Comparison of ENCODE assay signal across 19 mouse cellular contexts in the genomic region with DNA sequence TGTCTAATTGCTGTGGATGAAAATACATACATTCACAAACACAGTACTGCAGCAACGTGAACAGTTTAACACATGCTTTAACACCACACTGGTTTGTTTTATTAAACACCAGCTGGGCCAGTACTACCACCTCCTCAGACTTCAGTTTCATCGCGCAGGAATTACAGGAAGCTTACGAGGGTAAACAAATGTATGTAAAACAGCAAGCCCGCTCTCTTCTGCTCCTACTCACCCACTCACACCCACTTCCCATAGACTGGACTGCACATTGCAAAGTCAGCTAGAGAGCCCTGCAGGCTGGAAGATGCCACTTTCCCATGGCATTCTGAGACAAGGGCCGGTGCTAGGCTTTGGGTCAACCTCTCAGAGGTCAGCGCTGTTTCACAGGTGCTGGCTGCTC. TPM values are rescaled to one million over a fixed set of nuclear protein-coding genes. Genes with fewer than 3 reads are reported as not detected.
DNase-seq lines count a peak whose midpoint lies in the region; ATAC-seq and TF ChIP-seq lines count a peak whose summit lies in the region.
"Had no signal": no experiment of that assay in that cellular context is flagged by ENCODE, and none has a peak within 500 bp of the region (broad histone marks: within the 10 kb centered on the region; RNA-seq: fewer than 3 reads in every experiment).

No protein-coding gene starts in this region.

- 0 out of 2 replicates have a peak, but pooled peaks have one; percentile 20 for ATAC-seq in forebrain, postnatal 0 days
- no peak for ATAC-seq in forebrain, embryonic 11.5 days (replicated peaks; ENCODE audit: low FRiP score)
- ATAC-seq in lung, embryonic 14.5 days (ENCODE audit: insufficient read depth) = no peak
- peak; percentile 41 for ATAC-seq in activated CD4-positive, CD25-positive, alpha-beta regulatory T cell, adult 4 months
- 0 out of 2 replicates have a peak, but pooled peaks have one; percentile 14 for ATAC-seq in monocyte, adult 5-6 weeks (replicated peaks; ENCODE audit: insufficient number of reproducible peaks, low FRiP score, low TSS enrichment, poor library complexity, severe bottlenecking)
- ATAC-seq: intestine, postnatal 0 days; lung, postnatal 0 days had no signal

- no peak overlapping the region for H3K27ac ChIP-seq in forebrain, postnatal 0 days (ENCODE audit: low read depth, low read length)
- H3K27ac ChIP-seq in forebrain, embryonic 11.5 days (ENCODE audit: low read depth, low read length) = no peak overlapping the region
- H3K27ac ChIP-seq in lung, embryonic 14.5 days (ENCODE audit: low read depth) = no peak overlapping the region
- H3K27ac ChIP-seq: heart, embryonic 13.5 days; hindbrain, embryonic 12.5 days; limb, embryonic 12.5 days; midbrain, embryonic 10.5 days had no signal

- 66% methylated on average over 7 of the region's 7 CpGs for WGBS in forebrain, postnatal 0 days
- 91% methylated on average over 7 of the region's 7 CpGs for WGBS in forebrain, embryonic 11.5 days
- 58% methylated on average over 7 of the region's 7 CpGs for WGBS in lung, embryonic 14.5 days

- no peaks in the 10 kb centered on the region for H3K27me3 ChIP-seq in forebrain, postnatal 0 days (ENCODE audit: insufficient read depth, low read length)
- H3K27me3 ChIP-seq in forebrain, embryonic 11.5 days (ENCODE audit: control insufficient read depth, insufficient read depth, low read length) = no peaks in the 10 kb centered on the region
- H3K27me3 ChIP-seq in lung, embryonic 14.5 days (ENCODE audit: insufficient read depth, low read length) = no peaks in the 10 kb centered on the region
- H3K27me3 ChIP-seq: heart, embryonic 13.5 days; hindbrain, embryonic 12.5 days; limb, embryonic 12.5 days had no signal

- no peaks in the 10 kb centered on the region for H3K9me3 ChIP-seq in forebrain, postnatal 0 days (ENCODE audit: low read length)
- no peaks in the 10 kb centered on the region for H3K9me3 ChIP-seq in forebrain, embryonic 11.5 days (ENCODE audit: control insufficient read depth, low read length)
- no peaks in the 10 kb centered on the region for H3K9me3 ChIP-seq in lung, embryonic 14.5 days (ENCODE audit: low read depth, low read length)
- H3K9me3 ChIP-seq: heart, embryonic 13.5 days; hindbrain, embryonic 12.5 days; limb, embryonic 12.5 days; midbrain, embryonic 10.5 days had no signal

- H3K4me1 ChIP-seq in forebrain, postnatal 0 days (ENCODE audit: insufficient read depth) = no peaks in the 10 kb centered on the region
- H3K4me1 ChIP-seq in forebrain, embryonic 11.5 days (replicated peaks; ENCODE audit: control insufficient read depth, insufficient read depth, low read length) = no peaks in the 10 kb centered on the region
- H3K4me1 ChIP-seq in lung, embryonic 14.5 days (ENCODE audit: insufficient read depth) = no peaks in the 10 kb centered on the region
- H3K4me1 ChIP-seq: hindbrain, embryonic 12.5 days; midbrain, embryonic 10.5 days had no signal

- no peak for TF ChIP-seq CTCF in forebrain, postnatal 0 days (IDR thresholded peaks at IDR 0.05; ENCODE audit: low read depth)
- TF ChIP-seq CTCF in lung, embryonic 14.5 days (IDR thresholded peaks at IDR 0.05; ENCODE audit: low read depth) = no peak

- no peak for DNase-seq in forebrain, postnatal 0 days
- DNase-seq in forebrain, embryonic 11.5 days (ENCODE audit: low spot score) = no peak
- peak; percentile 7 for DNase-seq in lung, embryonic 14.5 days
- no peak for DNase-seq in lung, adult 18-20 months
- no peak for DNase-seq in natural killer cell, adult 2 months (ENCODE audit: low spot score in 2 of 2)
- DNase-seq in thymus, postnatal 25 days = no peak
- DNase-seq: adrenal gland, postnatal 14 days; cerebellum, adult 11-12 months; gastrocnemius, postnatal 36 days; kidney, postnatal 14 days had no signal

- H3K36me3 ChIP-seq in forebrain, postnatal 0 days (ENCODE audit: insufficient read depth) = no peaks in the 10 kb centered on the region
- H3K36me3 ChIP-seq in forebrain, embryonic 11.5 days (ENCODE audit: control insufficient read depth, insufficient read depth, low read length) = no peaks in the 10 kb centered on the region; the same call in 1 of the 2 replicates
- no peaks in the 10 kb centered on the region for H3K36me3 ChIP-seq in lung, embryonic 14.5 days (ENCODE audit: insufficient read depth)
- H3K36me3 ChIP-seq: hindbrain, embryonic 12.5 days; midbrain, embryonic 10.5 days had no signal

- H3K9ac ChIP-seq in forebrain, postnatal 0 days = no peak overlapping the region
- no peak overlapping the region for H3K9ac ChIP-seq in forebrain, embryonic 11.5 days (ENCODE audit: low read length)
- no peak overlapping the region for H3K9ac ChIP-seq in lung, embryonic 14.5 days
- H3K9ac ChIP-seq: heart, embryonic 13.5 days; hindbrain, embryonic 12.5 days; limb, embryonic 12.5 days had no signal

- no peak overlapping the region for H3K4me3 ChIP-seq in forebrain, postnatal 0 days (ENCODE audit: low read depth, low read length)
- H3K4me3 ChIP-seq in forebrain, embryonic 11.5 days (ENCODE audit: low read depth, low read length) = no peak overlapping the region
- no peak overlapping the region for H3K4me3 ChIP-seq in lung, embryonic 14.5 days (ENCODE audit: low read depth, low read length)
- H3K4me3 ChIP-seq: erythroblast, embryonic 14.5 days; heart, embryonic 13.5 days; hindbrain, embryonic 12.5 days; limb, embryonic 12.5 days; midbrain, embryonic 10.5 days had no signal

- H3K4me2 ChIP-seq in forebrain, postnatal 0 days (ENCODE audit: low read depth) = no peak overlapping the region
- no peak overlapping the region for H3K4me2 ChIP-seq in forebrain, embryonic 11.5 days (ENCODE audit: low read depth, low read length, severe bottlenecking)
- no peak overlapping the region for H3K4me2 ChIP-seq in lung, embryonic 14.5 days
- H3K4me2 ChIP-seq: heart, embryonic 13.5 days; hindbrain, embryonic 12.5 days; limb, embryonic 12.5 days had no signal

RNA-seq across cellular contexts. Expression of a gene that starts 17.0 kb away (rescaled TPM):
- total RNA-seq in forebrain, postnatal 0 days (2014; rRNA removed) = 6.5 and 9.6 TPM in 2 replicates
- 4.8 and 5.5 TPM in 2 replicates for polyA plus RNA-seq in forebrain, postnatal 0 days (2015; fragmentation: Nextera tagmentation; extraction: Ambion mirVana)
- polyA plus RNA-seq in forebrain, embryonic 11.5 days (2014; fragmentation: Nextera tagmentation; extraction: Ambion mirVana) = 10.6 and 11.2 TPM in 2 replicates
- 13.3 and 14.1 TPM in 2 replicates for polyA plus RNA-seq in lung, embryonic 14.5 days (2014; fragmentation: Nextera tagmentation; extraction: Ambion mirVana)
- 10 to 100 TPM; 28.6 to 36.1 TPM for polyA plus RNA-seq in activated CD4-positive, CD25-positive, alpha-beta regulatory T cell, adult 4 months (2017; shearing (Covaris generic))
- 32.2 to 38.7 TPM (median 38.0 TPM) in 3 replicates for total RNA-seq in monocyte, adult 5-6 weeks (2017)

Comparison
In these comparisons a context has a peak if more than half of its experiments do, and no peak if none do; other contexts are left out.
1. ATAC-seq: peak in forebrain, postnatal 0 days (single experiment), activated CD4-positive, CD25-positive, alpha-beta regulatory T cell, adult 4 months (single experiment) and monocyte, adult 5-6 weeks (single experiment); none in forebrain, embryonic 11.5 days (single experiment) and lung, embryonic 14.5 days (single experiment).